Mouse (Mus musculus) liver, embryonic 11.5 days (tissue): ENCODE data around the gene Gas6. TPM values are rescaled to one million over a fixed set of nuclear protein-coding genes. Genes with fewer than 3 reads are reported as not detected.

ENCODE experiments used
- ATAC-seq: fragments of 200-750 bp; cut with Nextera tagmentation; replicated peaks from 2 replicates; pipeline ENCODE4 v1.8.0; 2017; ENCODE audit warnings: moderate number of reproducible peaks, mild to moderate bottlenecking, moderate TSS enrichment, moderate library complexity; ENCODE audit not compliant: low FRiP score
- DNase-seq: peaks from one replicate; pipeline ENCODE4 v3.0.0-alpha.2; 2017; ENCODE audit warnings: low spot score
- H3K27ac ChIP-seq: fragments of 300-500 bp; sonication (generic); 2 replicates; pipeline ENCODE4 v1.5.1; 2014; ENCODE audit warnings: mild to moderate bottlenecking, low read depth, low read length, control low read depth
- H3K27me3 ChIP-seq: fragments of 300-500 bp; sonication (generic); replicated peaks from 2 replicates; pipeline ENCODE4 v1.6.1; 2014; ENCODE audit warnings: low read length, mixed read lengths; ENCODE audit not compliant: control insufficient read depth, insufficient read depth
- H3K36me3 ChIP-seq: fragments of 300-500 bp; sonication (generic); 2 replicates; pipeline ENCODE4 v1.6.1; 2014; ENCODE audit warnings: mild to moderate bottlenecking, low read length, moderate library complexity, mixed read lengths; ENCODE audit not compliant: control insufficient read depth, insufficient read depth
- H3K4me1 ChIP-seq: fragments of 300-500 bp; sonication (generic); replicated peaks from 2 replicates; pipeline ENCODE4 v1.6.1; 2014; ENCODE audit warnings: low read length, mixed read lengths; ENCODE audit not compliant: control insufficient read depth, insufficient read depth
- H3K4me2 ChIP-seq: fragments of 300-500 bp; sonication (generic); 2 replicates; pipeline ENCODE4 v1.6.1; 2014; ENCODE audit warnings: mild to moderate bottlenecking, control low read depth, moderate library complexity
- H3K4me3 ChIP-seq: fragments of 300-500 bp; sonication (generic); 2 replicates; pipeline ENCODE4 v1.5.1; 2014; ENCODE audit warnings: low read depth, low read length, control low read depth
- H3K9ac ChIP-seq: fragments of 300-500 bp; sonication (generic); 2 replicates; pipeline ENCODE4 v1.6.1; 2014; ENCODE audit warnings: low read depth, low read length, control low read depth
- H3K9me3 ChIP-seq: fragments of 300-500 bp; sonication (generic); 2 replicates; pipeline ENCODE4 v1.6.1; 2016; ENCODE audit warnings: low read length, inconsistent platforms, mixed read lengths; ENCODE audit not compliant: control insufficient read depth
- whole genome bisulfite sequencing: fragments of 180-500 bp; shearing (Covaris S2); extraction: QIAGEN DNeasy Blood & Tissue Kit; methylation state at CpG from one replicate; pipeline ENCODE4 v1.1.7; 2014; 5-methylcytosine and 5-hydroxymethylcytosine counted together
- polyA plus RNA-seq: library from polyadenylated mRNA; unstranded; fragments of >200 nt; fragmentation: Nextera tagmentation; extraction: Ambion mirVana; gene quantifications from 2 replicates; pipeline ENCODE4 v1.2.1, GENCODE M21; 2014

Gene Gas6
- polyA plus RNA-seq, 1 experiment from 2014 or later, result 5.5 TPM

DNA sequence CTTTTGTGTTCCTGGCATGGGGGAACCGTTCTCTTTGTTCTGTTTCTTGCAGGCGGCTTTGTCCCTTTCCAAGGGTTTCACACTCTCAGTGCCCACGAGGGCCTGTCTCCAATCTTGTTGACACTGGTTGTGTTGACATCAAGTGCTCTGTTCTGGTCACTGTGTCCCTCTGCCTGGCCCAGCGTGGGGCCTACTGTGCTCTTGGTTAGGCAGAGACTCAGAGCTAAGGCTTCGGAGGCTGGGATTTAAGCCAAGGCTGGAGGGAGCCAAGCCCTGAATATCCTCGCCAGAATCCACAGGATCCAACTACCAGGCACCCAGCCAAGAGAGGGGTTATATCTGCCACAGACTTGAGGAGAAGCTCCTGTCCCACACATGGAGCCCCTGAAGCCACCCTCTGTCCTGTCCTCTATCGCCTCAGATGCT, 35.6 kb upstream of the Gas6 start:
- ATAC-seq (no peak), DNase-seq (peak; percentile 24)
- H3K27ac ChIP-seq, result no peak overlapping the region

DNA sequence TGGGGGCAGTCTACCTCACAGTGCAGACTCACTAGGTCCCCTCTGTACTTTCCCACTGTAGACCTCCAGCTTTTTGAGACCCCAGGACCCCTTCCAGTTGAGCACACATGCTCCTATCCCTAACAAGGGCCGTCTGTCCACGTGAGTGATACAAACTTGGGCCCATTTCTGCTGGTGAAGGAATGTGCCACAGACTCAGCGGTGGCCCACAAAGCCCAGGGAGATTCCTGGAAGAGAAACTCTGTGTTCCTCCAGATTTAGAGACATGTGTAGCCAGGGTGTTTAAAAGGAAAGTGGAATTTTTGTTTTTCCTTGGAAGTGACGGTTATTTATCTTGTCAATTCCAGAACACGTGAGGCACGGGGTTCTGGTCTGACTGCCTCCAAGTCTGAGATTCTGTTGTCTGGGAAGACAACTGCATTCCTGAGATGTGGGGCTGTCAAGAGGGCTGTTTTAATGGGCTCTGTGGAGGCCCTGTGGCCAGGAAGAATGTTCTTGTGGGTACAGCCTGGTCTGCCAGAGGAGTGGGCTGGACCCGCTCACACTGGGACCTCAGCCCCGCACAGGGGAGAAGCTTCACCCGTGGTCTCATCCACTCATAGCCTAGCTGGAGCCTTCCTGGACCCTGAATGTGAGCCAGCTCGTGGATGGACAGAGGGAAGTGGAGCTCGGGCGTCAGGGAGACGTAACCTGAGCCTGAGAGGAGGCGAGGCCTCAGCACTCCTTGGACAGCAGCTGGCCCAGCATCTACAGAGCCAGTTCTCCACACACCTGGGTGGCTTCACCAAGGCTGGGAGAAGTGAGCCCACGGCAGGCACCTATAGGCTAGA, 34.9 kb upstream of the Gas6 start:
- 0 out of 2 replicates have a peak, but pooled peaks cover 2% of the 10 kb centered on the region for H3K9me3 ChIP-seq
- no peaks in the 10 kb centered on the region for H3K27me3 ChIP-seq
- H3K4me1 ChIP-seq, result no peaks in the 10 kb centered on the region
- DNase-seq, result peak; percentile 28
- H3K9ac ChIP-seq, result no peak overlapping the region
- no peak for ATAC-seq
- H3K27ac ChIP-seq, result no peak overlapping the region
- no peak overlapping the region for H3K4me3 ChIP-seq
- no peak overlapping the region for H3K4me2 ChIP-seq
- H3K36me3 ChIP-seq, result no peaks in the 10 kb centered on the region
- WGBS, result 60% methylated on average over 15 of the region's 15 CpGs

More for the DNA sequence above, 35.6 kb upstream of the Gas6 start:
- no peaks in the 10 kb centered on the region for H3K4me1 ChIP-seq
- no peaks in the 10 kb centered on the region for H3K36me3 ChIP-seq
- 68% methylated on average over 7 of the region's 7 CpGs for WGBS
- H3K4me2 ChIP-seq, result no peak overlapping the region
- H3K9ac ChIP-seq, result no peak overlapping the region
- H3K9me3 ChIP-seq, result 0 out of 2 replicates have a peak, but pooled peaks cover 2% of the 10 kb centered on the region
- H3K27me3 ChIP-seq, result no peaks in the 10 kb centered on the region
- H3K4me3 ChIP-seq, result no peak overlapping the region

DNA sequence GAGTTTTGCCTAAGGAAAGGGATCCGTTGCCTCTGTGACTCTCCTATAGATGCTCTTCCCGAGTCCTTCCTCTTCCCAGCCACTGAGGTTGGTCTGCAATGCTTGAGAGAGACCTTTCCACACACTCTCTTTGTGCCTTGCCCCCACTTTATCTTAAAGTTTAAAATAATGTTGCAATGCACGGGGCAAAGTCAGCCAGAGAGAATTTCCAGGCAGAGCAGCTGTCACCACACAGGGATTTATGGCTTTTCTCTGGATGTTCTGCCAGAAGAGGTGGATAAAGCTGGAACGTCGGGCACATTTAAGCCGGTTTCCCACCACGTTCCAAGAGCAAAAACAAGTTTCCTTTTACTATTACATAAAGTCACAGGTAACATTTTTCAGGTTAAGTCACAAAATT, 27.1 kb upstream of the Gas6 start:
- Histone ChIP-seq H3K27ac (no peak overlapping the region), H3K9ac (no peak overlapping the region), H3K9me3 (no peaks in the 10 kb centered on the region), H3K27me3 (no peaks in the 10 kb centered on the region), H3K4me1 (no peaks in the 10 kb centered on the region), H3K4me3 (no peak overlapping the region), H3K36me3 (no peaks in the 10 kb centered on the region), H3K4me2 (no peak overlapping the region)
- ATAC-seq (no peak), DNase-seq (peak; percentile 20)
- WGBS, result 49% methylated on average over 7 of the region's 7 CpGs

DNA sequence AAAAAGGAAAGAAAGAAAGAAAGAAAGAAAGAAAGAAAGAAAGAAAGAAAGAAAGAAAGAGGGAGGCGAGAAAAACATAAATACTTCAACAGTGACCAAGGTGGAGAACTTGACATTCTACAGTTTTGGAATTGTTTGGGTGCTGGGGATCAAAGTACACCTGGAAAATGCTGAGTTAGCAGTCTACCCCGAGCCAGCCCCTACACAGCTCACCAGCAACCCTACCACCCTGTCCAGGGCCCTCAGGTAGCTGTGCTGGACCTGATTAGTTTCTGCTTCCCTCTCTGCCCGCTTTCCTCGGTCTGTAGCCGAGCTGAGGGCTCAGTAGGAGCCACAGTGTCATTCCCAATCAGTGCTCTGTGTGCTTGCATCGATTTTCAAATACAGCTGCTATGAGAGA, 26.1 kb upstream of the Gas6 start:
- H3K9ac ChIP-seq, result no peak overlapping the region
- no peak overlapping the region for H3K27ac ChIP-seq
- no peak overlapping the region for H3K4me2 ChIP-seq
- no peaks in the 10 kb centered on the region for H3K4me1 ChIP-seq
- DNase-seq, result no peak
- H3K36me3 ChIP-seq, result no peaks in the 10 kb centered on the region
- no peak for ATAC-seq
- WGBS, result 50% methylated on average over 6 of the region's 6 CpGs
- H3K4me3 ChIP-seq, result no peak overlapping the region
- H3K9me3 ChIP-seq, result no peaks in the 10 kb centered on the region
- no peaks in the 10 kb centered on the region for H3K27me3 ChIP-seq

DNA sequence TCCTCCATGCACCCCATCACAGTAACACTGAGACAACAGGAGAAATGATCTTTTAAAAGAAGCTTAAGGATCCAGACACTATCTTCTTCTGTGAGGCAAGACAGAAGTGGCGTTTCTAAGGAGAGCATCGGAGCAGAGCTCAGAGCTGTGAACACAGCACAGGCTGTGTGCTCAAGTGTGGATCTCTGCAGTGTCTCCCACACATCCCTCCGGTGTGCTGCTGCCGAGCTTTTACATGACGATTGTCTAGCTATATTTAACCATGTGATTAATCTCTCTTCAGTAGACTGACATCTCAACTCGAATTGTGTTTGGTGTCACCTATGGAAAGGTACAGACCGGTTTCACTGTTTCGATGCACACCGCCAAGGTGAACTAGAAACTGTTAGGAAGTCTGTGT, 25.2 kb upstream of the Gas6 start:
- Histone ChIP-seq H3K9me3 (no peaks in the 10 kb centered on the region), H3K27me3 (no peaks in the 10 kb centered on the region), H3K9ac (no peak overlapping the region), H3K4me3 (no peak overlapping the region), H3K4me2 (no peak overlapping the region), H3K27ac (no peak overlapping the region), H3K4me1 (no peaks in the 10 kb centered on the region), H3K36me3 (no peaks in the 10 kb centered on the region)
- WGBS, result 75% methylated on average over 9 of the region's 9 CpGs
- no peak for DNase-seq
- ATAC-seq, result no peak

DNA sequence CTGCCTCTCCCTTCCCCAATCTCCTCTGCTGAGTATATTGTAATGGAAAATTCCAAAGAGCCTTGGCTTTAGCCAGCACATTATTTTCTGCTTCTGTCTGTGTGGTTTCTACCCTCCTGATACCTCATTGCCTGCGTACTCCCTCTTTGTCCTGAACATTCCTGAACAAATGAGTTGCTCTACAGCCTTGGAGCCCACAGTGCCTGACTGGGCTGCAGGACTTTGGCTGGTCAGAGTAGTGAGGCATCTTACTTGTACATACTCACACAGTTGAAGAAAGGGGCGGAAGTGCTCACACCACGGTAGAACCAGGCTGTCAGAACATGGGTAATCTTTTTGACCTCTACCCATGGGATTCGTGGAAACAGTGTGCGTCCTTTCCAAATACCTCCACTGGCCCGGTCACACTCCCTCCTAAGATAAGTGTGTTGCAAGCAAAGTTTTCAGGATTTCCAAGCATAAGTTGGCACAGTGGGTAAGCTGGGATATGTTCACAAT, 23.0 kb upstream of the Gas6 start:
- no peak overlapping the region for H3K4me3 ChIP-seq
- no peak overlapping the region for H3K9ac ChIP-seq
- H3K27ac ChIP-seq, result no peak overlapping the region
- no peaks in the 10 kb centered on the region for H3K4me1 ChIP-seq
- DNase-seq (peak; percentile 25), ATAC-seq (no peak)
- H3K27me3 ChIP-seq, result no peaks in the 10 kb centered on the region
- 86% methylated on average over 6 of the region's 6 CpGs for WGBS
- no peak overlapping the region for H3K4me2 ChIP-seq
- H3K36me3 ChIP-seq, result no peaks in the 10 kb centered on the region
- H3K9me3 ChIP-seq, result no peaks in the 10 kb centered on the region

DNA sequence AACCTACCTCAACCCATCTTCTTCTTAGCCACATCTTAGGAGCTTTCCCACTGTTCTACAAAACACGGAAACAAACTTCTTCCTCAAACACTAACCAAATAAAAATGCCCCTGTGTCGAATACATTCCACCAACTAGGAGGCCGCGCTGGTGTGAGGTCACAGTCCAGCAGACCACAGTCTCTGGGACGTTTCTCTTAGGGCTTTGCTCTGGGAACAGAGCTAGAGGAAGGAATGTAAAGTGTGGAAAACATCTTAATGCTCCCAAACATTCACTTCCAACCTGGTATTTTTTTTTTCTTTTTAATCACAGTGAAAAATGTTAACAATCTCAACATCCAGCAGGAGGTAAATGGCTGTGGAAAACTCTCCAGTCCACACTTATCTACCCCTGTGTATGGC, 22.4 kb upstream of the Gas6 start:
- H3K4me1 ChIP-seq, result no peaks in the 10 kb centered on the region
- no peak overlapping the region for H3K4me2 ChIP-seq
- H3K27me3 ChIP-seq, result no peaks in the 10 kb centered on the region
- whole genome bisulfite sequencing, result 64% methylated on average over 5 of the region's 5 CpGs
- no peak for DNase-seq
- ATAC-seq, result no peak
- no peaks in the 10 kb centered on the region for H3K9me3 ChIP-seq
- H3K4me3 ChIP-seq, result no peak overlapping the region
- no peak overlapping the region for H3K27ac ChIP-seq
- no peak overlapping the region for H3K9ac ChIP-seq
- no peaks in the 10 kb centered on the region for H3K36me3 ChIP-seq

DNA sequence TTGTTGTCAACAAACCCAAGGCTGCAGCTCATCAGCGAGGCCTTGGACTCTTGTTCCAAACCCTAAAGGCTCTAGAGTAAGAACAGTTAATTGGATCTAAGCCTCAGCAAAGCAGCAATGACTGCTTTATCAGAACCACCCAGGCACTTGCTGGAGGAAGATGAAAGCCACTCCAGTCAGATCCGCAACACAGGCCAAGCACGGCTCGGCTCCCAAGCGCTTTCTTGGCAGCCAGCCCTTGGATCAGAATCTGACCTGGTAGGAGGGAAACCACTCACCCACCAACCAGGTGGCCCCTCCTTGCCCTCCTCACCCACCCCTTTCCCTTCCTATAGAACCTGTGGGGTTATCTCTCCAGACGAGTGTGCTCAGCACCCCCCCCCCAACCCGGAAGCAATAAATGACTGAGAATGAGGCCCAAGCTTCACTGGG, 21.7 kb upstream of the Gas6 start:
- Histone ChIP-seq H3K9ac (no peak overlapping the region), H3K27ac (no peak overlapping the region), H3K27me3 (no peaks in the 10 kb centered on the region), H3K4me3 (no peak overlapping the region), H3K4me1 (no peaks in the 10 kb centered on the region), H3K9me3 (no peaks in the 10 kb centered on the region), H3K36me3 (no peaks in the 10 kb centered on the region), H3K4me2 (no peak overlapping the region)
- no peak for ATAC-seq
- WGBS, result 61% methylated on average over 7 of the region's 7 CpGs
- no peak for DNase-seq
